Mouse (Mus musculus): ENCODE data around the gene Dtl.
"Not testable (repeated sequence)": the region's sequence is repeated elsewhere in the genome, so short reads cannot be mapped to it uniquely, and the experiment has no call there.

Gene Dtl

GRCm38 (mm10) chr1:191520194-191520593 is 55.1 kb downstream of the Dtl start:
- in situ Hi-C loops (cut with MboI, MseI) = no loop called here

GRCm38 (mm10) chr1:191519329-191520066 is 55.8 kb downstream of the Dtl start:
- in situ Hi-C loops (cut with MboI, MseI) = no loop called here

GRCm38 (mm10) chr1:191518911-191519310 is 56.4 kb downstream of the Dtl start:
- in situ Hi-C loops (cut with MboI, MseI) = no loop called here

GRCm38 (mm10) chr1:191517969-191518368 is 57.4 kb downstream of the Dtl start:
- in situ Hi-C loops (cut with MboI, MseI) = no loop called here

- in situ Hi-C loops (cut with MboI, MseI) = no loop called here
Observed at GRCm38 (mm10) chr1:191517056-191517455, 58.3 kb downstream of the Dtl start.

- in situ Hi-C loops (cut with MboI, MseI) = not testable (repeated sequence)
Observed at GRCm38 (mm10) chr1:191516351-191516750, 59.0 kb downstream of the Dtl start.

- in situ Hi-C loops (cut with MboI, MseI) = no loop called here
Observed at GRCm38 (mm10) chr1:191513195-191513594, 62.1 kb downstream of the Dtl start.

GRCm38 (mm10) chr1:191512383-191512782 is 63.0 kb downstream of the Dtl start:
- in situ Hi-C loops (cut with MboI, MseI) = no loop called here

GRCm38 (mm10) chr1:191511503-191511902 is 63.8 kb downstream of the Dtl start:
- in situ Hi-C loops (cut with MboI, MseI) = no loop called here

GRCm38 (mm10) chr1:191509865-191510264 is 65.5 kb downstream of the Dtl start:
- in situ Hi-C loops (cut with MboI, MseI) = loop anchor here (10.0 kb wide), 1 partner anchor 725 kb away; no protein-coding TSS in a partner anchor

GRCm38 (mm10) chr1:191509131-191509530 is 66.2 kb downstream of the Dtl start:
- in situ Hi-C loops (cut with MboI, MseI) = loop anchor here (10.0 kb wide), 1 partner anchor 724 kb away; no protein-coding TSS in a partner anchor

- in situ Hi-C loops (cut with MboI, MseI) = loop anchor here (10.0 kb wide), 1 partner anchor 722 kb away; no protein-coding TSS in a partner anchor
Observed at GRCm38 (mm10) chr1:191506791-191507190, 68.6 kb downstream of the Dtl start.

- in situ Hi-C loops (cut with MboI, MseI) = loop anchor here (10.0 kb wide), 1 partner anchor 715 kb away; no protein-coding TSS in a partner anchor
Observed at GRCm38 (mm10) chr1:191499666-191500065, 75.7 kb downstream of the Dtl start.

- in situ Hi-C loops (cut with MboI, MseI) = no loop called here
Observed at GRCm38 (mm10) chr1:191498271-191498955, 76.9 kb downstream of the Dtl start.

- in situ Hi-C loops (cut with MboI, MseI) = no loop called here
Observed at GRCm38 (mm10) chr1:191496676-191497075, 78.7 kb downstream of the Dtl start.

- in situ Hi-C loops (cut with MboI, MseI) = no loop called here
Observed at GRCm38 (mm10) chr1:191495051-191495467, 80.3 kb downstream of the Dtl start.

- in situ Hi-C loops (cut with MboI, MseI) = no loop called here
Observed at GRCm38 (mm10) chr1:191494303-191494655, 81.1 kb downstream of the Dtl start.

- in situ Hi-C loops (cut with MboI, MseI) = no loop called here
Observed at GRCm38 (mm10) chr1:191493476-191494302, 81.7 kb downstream of the Dtl start.

- in situ Hi-C loops (cut with MboI, MseI) = no loop called here
Observed at GRCm38 (mm10) chr1:191490446-191490845, 84.9 kb downstream of the Dtl start.
